Mouse (Mus musculus) forebrain, embryonic 14.5 days (tissue): ENCODE data around the gene Herc3. TPM values are rescaled to one million over a fixed set of nuclear protein-coding genes. Genes with fewer than 3 reads are reported as not detected.
A peak's percentile ranks its signal among the peaks of the same experiment; 100 is the strongest.

Source experiments
- ATAC-seq: fragments of 200-750 bp; cut with Nextera tagmentation; 2 replicates; pipeline ENCODE4 v1.8.0; 2017; ENCODE audit warnings: mild to moderate bottlenecking, moderate library complexity
- DNase-seq: peaks from one replicate; pipeline ENCODE4 v3.0.0-alpha.2; 2015; ENCODE audit warnings: low spot score
- H3K27ac ChIP-seq: fragments of 300-500 bp; sonication (generic); 2 replicates; pipeline ENCODE4 v1.5.1; 2014; ENCODE audit warnings: low read depth, mild to moderate bottlenecking, control low read depth, low read length, moderate library complexity
- H3K27me3 ChIP-seq: fragments of 300-500 bp; sonication (generic); replicated peaks from 2 replicates; pipeline ENCODE4 v1.6.1; 2014; ENCODE audit warnings: low read length, control low read depth, mixed read lengths; ENCODE audit not compliant: control insufficient read depth, insufficient read depth
- H3K36me3 ChIP-seq: fragments of 300-500 bp; sonication (generic); 2 replicates; pipeline ENCODE4 v1.6.1; 2014; ENCODE audit warnings: low read length, control low read depth; ENCODE audit not compliant: control insufficient read depth, insufficient read depth
- H3K4me1 ChIP-seq: fragments of 300-500 bp; sonication (generic); 2 replicates; pipeline ENCODE4 v1.6.1; 2014; ENCODE audit warnings: antibody characterized with exemption, low read length, control low read depth; ENCODE audit not compliant: control insufficient read depth, insufficient read depth
- H3K4me2 ChIP-seq: fragments of 300-500 bp; sonication (generic); 2 replicates; pipeline ENCODE4 v1.6.1; 2014; ENCODE audit warnings: mild to moderate bottlenecking, control low read depth, low read length
- H3K4me3 ChIP-seq: fragments of 300-500 bp; sonication (generic); 2 replicates; pipeline ENCODE4 v1.5.1; 2014; ENCODE audit warnings: low read depth, low read length, control low read depth
- H3K9ac ChIP-seq: fragments of 300-500 bp; sonication (generic); 2 replicates; pipeline ENCODE4 v1.6.1; 2014; ENCODE audit warnings: mild to moderate bottlenecking, low read length, control low read depth, moderate library complexity
- H3K9me3 ChIP-seq: fragments of 300-500 bp; sonication (generic); replicated peaks from 2 replicates; pipeline ENCODE4 v1.6.1; 2016; ENCODE audit warnings: low read length, control low read depth, mixed read lengths; ENCODE audit not compliant: control insufficient read depth
- WGBS: fragments of 180-500 bp; shearing (Covaris S2); extraction: QIAGEN DNeasy Blood & Tissue Kit; methylation state at CpG from one replicate; pipeline ENCODE4 v1.1.7; 2014; 5-methylcytosine and 5-hydroxymethylcytosine counted together
- polyA plus RNA-seq: library from polyadenylated mRNA; unstranded; fragments of >200 nt; fragmentation: Nextera tagmentation; extraction: Ambion mirVana; gene quantifications from 2 replicates; pipeline ENCODE4 v1.2.1, GENCODE M21; 2014

Herc3 gene
- polyA plus RNA-seq, 1 experiment from 2014 or later: 21.2 TPM

DNA sequence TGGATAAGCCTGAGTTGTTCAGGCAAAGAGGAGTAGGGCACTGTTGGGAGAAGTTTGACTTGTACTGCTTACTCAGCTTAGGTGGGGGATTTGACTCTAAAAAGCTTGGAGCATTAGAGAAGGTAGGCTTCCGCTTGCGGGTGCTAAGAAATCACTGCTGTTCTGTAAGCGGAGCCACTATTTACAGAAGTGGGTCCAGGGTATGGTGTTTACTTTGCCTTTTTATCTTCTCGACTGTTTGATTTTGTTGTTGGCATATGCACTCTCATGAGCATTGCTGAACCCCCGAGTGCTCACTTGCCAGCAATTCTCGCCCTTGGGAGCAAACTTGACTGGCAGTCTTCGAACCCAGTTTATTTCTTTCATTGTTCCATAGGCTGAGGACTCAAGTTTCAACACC lies 69.3 kb downstream of the Herc3 start:
- DNase-seq: no peak
- no peaks in the 10 kb centered on the region for H3K27me3 ChIP-seq
- H3K4me2 ChIP-seq: no peak overlapping the region
- 0 out of 2 replicates have a peak, but pooled peaks cover 2% of the 10 kb centered on the region for H3K36me3 ChIP-seq
- H3K4me1 ChIP-seq: peaks cover 6% of the 10 kb centered on the region
- WGBS: 90% methylated on average over 7 of the region's 7 CpGs
- no peak overlapping the region for H3K9ac ChIP-seq
- no peaks in the 10 kb centered on the region for H3K9me3 ChIP-seq
- H3K27ac ChIP-seq: no peak overlapping the region
- ATAC-seq: no peak
- H3K4me3 ChIP-seq: no peak overlapping the region

DNA sequence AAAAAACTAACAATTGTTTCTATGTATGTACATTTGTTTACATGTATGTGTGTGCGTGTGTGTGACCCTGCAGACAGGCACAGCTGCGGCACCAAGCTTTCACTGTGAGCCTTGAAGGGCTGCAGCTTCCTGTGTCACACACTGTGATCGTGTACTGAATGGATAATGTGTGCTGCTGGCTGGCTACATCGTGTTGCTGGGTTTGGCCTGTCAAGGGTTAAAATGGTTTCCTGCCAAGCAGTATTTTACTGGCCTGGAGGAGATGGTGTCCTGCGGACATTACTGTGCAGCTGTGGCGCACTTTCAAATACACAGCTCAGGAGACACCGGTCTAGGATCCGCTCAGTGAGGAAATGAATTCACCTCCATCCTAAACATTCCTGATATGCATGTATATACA lies 71.9 kb downstream of the Herc3 start:
- Histone ChIP-seq H3K4me2 (peak overlapping the region; percentile 29), H3K27ac (0 out of 2 replicates have a peak overlapping the region, but pooled peaks have one; percentile 11), H3K9ac (no peak overlapping the region), H3K4me1 (peaks cover 9% of the 10 kb centered on the region), H3K27me3 (no peaks in the 10 kb centered on the region), H3K9me3 (peaks cover 14% of the 10 kb centered on the region; the same call in 1 of the 2 replicates), H3K4me3 (no peak overlapping the region), H3K36me3 (no peaks in the 10 kb centered on the region)
- peak; percentile 88 for ATAC-seq
- DNase-seq: peak; percentile 89
- WGBS: 18% methylated on average over 8 of the region's 8 CpGs

- no peak for ATAC-seq
- DNase-seq: no peak
- Histone ChIP-seq H3K36me3 (no peaks in the 10 kb centered on the region), H3K27me3 (no peaks in the 10 kb centered on the region), H3K27ac (no peak overlapping the region), H3K4me3 (no peak overlapping the region), H3K4me2 (no peak overlapping the region), H3K9ac (no peak overlapping the region), H3K9me3 (peaks cover 14% of the 10 kb centered on the region; the same call in 1 of the 2 replicates), H3K4me1 (peaks cover 9% of the 10 kb centered on the region)
- WGBS: 52% methylated on average over 3 of the region's 3 CpGs
Measured at GRCm38 (mm10) chr6:58904551-58904950, 73.3 kb downstream of the Herc3 start.

DNA sequence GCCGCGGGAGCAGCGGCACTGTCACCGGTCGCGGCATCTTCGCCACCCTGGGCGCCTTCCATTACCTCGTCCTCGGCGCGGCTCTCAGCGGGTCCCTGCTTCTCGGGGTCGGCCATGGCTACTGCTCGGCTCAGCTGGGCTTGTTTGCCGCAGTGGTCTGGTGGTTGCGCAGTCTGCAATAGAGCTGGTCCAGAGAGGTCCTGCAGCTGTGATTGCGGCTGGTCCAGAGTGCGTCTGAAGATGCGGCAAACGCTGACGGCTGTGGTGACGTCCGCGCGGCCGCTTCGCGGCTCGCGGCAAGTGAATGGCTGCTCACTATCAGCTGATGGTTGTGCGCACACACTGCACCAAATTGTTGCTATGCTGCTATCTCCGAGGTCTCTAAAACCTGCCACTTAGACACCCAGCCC lies 75.6 kb downstream of the Herc3 start, which contains the start of gene Nap1l5:
Nap1l5 (minus strand) TSS at position 225 of the 410 bp plus-strand sequence.
- H3K27me3 ChIP-seq: no peaks in the 10 kb centered on the region
- H3K4me2 ChIP-seq: peak within 1 kb of the TSS; percentile 49
- WGBS: 41% methylated on average over 34 of the region's 34 CpGs
- H3K4me1 ChIP-seq: peaks cover 9% of the 10 kb centered on the region
- peaks cover 14% of the 10 kb centered on the region; the same call in 1 of the 2 replicates for H3K9me3 ChIP-seq
- H3K9ac ChIP-seq: peak within 1 kb of the TSS; percentile 52
- H3K4me3 ChIP-seq: peak within 1 kb of the TSS; percentile 42
- peak within 1 kb of the TSS; percentile 70; the same call in 1 of the 2 replicates for H3K27ac ChIP-seq
- peak; percentile 72 for DNase-seq
- H3K36me3 ChIP-seq: no peaks in the 10 kb centered on the region
- ATAC-seq: peak; percentile 87

- peak overlapping the region; percentile 42 for H3K4me3 ChIP-seq
- H3K9ac ChIP-seq: no peak overlapping the region; the same call in 1 of the 2 replicates
- no peaks in the 10 kb centered on the region for H3K27me3 ChIP-seq
- H3K9me3 ChIP-seq: peaks cover 14% of the 10 kb centered on the region; the same call in 1 of the 2 replicates
- H3K27ac ChIP-seq: no peak overlapping the region
- ATAC-seq (no peak), DNase-seq (no peak)
- WGBS: 65% methylated on average over 8 of the region's 8 CpGs
- H3K36me3 ChIP-seq: no peaks in the 10 kb centered on the region
- peaks cover 9% of the 10 kb centered on the region for H3K4me1 ChIP-seq
- peak overlapping the region; percentile 49 for H3K4me2 ChIP-seq
Measured at GRCm38 (mm10) chr6:58907336-58907735, 76.1 kb downstream of the Herc3 start.

DNA sequence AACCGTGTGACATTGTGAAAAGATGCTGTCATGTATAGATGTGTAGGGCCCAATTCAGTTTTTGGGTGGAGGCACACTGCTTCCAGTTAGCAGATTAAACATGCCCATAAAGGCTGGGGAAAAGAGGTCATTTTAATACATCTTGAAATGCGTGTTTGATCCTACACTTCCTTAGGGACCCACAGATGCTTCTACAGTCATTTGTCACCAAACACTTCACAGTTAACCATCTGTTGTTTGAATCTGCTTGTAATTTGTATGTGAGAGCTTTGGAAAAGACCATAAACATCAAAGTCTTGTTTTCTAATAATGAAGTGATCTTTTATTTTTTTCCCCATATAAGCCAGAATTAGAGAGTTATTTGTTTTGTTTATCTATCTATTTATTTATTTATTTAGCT lies 76.5 kb downstream of the Herc3 start:
- H3K4me1 ChIP-seq: peaks cover 9% of the 10 kb centered on the region
- no peak overlapping the region for H3K27ac ChIP-seq
- no peak overlapping the region for H3K4me3 ChIP-seq
- WGBS: 54% methylated on average over 2 of the region's 2 CpGs
- no peaks in the 10 kb centered on the region for H3K36me3 ChIP-seq
- H3K9me3 ChIP-seq: peaks cover 14% of the 10 kb centered on the region; the same call in 1 of the 2 replicates
- no peaks in the 10 kb centered on the region for H3K27me3 ChIP-seq
- H3K9ac ChIP-seq: no peak overlapping the region
- DNase-seq: peak; percentile 25
- H3K4me2 ChIP-seq: peak overlapping the region; percentile 49
- no peak for ATAC-seq

GRCm38 (mm10) chr6:58912842-58913241 lies 81.6 kb downstream of the Herc3 start:
- ATAC-seq: no peak

DNA sequence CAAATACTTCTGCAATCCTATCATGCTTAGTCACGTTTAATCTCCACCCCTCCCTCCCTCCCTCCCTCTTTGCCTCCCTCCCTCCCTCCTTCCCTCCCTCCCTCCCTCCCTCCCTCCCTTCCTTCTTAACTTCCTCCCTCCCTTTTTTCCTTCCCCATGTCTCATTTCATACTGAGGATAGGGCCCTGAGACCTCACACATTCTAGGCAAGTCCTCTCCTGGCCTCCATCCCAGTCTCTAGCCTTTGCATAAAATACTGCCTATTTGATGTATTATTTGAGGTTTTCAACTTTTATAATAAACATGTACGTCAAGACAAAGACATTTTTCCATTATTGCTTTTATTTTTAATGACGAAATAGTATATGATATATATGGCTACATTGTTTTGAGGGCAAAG lies 82.3 kb downstream of the Herc3 start:
- Histone ChIP-seq H3K4me3 (no peak overlapping the region), H3K36me3 (peaks cover 1% of the 10 kb centered on the region; the same call in 1 of the 2 replicates), H3K4me2 (no peak overlapping the region), H3K9me3 (no peaks in the 10 kb centered on the region), H3K27ac (no peak overlapping the region), H3K27me3 (no peaks in the 10 kb centered on the region), H3K4me1 (no peaks in the 10 kb centered on the region), H3K9ac (no peak overlapping the region)
- WGBS: 88% methylated on average over 3 of the region's 3 CpGs
- ATAC-seq (no peak), DNase-seq (no peak)

More at GRCm38 (mm10) chr6:58912842-58913241, 81.6 kb downstream of the Herc3 start:
- Histone ChIP-seq H3K4me3 (no peak overlapping the region), H3K36me3 (no peaks in the 10 kb centered on the region), H3K9ac (no peak overlapping the region), H3K4me1 (no peaks in the 10 kb centered on the region), H3K27ac (no peak overlapping the region), H3K4me2 (no peak overlapping the region), H3K27me3 (no peaks in the 10 kb centered on the region), H3K9me3 (no peaks in the 10 kb centered on the region)
- DNase-seq: no peak
- 87% methylated on average over 5 of the region's 5 CpGs for WGBS

DNA sequence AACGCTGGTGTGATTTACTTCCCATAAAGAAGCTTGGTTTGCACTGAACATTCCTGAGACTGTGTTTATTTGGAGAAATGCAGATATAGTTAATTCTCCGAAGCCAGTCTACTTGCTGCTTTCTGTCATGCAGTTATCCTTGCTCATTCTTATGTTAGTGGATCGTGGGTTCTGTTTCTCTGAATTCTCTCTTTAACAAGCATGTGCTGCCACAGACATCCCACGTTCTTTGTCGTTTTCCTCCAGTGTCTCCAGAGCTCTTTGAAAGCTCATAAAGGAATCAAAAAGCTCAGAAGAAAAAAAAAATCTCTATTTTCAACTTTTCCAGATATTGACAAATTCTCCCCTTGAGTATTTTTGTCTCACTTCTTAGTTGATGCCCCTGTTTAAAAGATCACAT lies 82.7 kb downstream of the Herc3 start:
- 87% methylated on average over 5 of the region's 5 CpGs for WGBS
- H3K36me3 ChIP-seq: peaks cover 3% of the 10 kb centered on the region; the same call in 1 of the 2 replicates
- no peak overlapping the region for H3K27ac ChIP-seq
- no peak overlapping the region for H3K9ac ChIP-seq
- H3K27me3 ChIP-seq: no peaks in the 10 kb centered on the region
- DNase-seq (no peak), ATAC-seq (no peak)
- no peaks in the 10 kb centered on the region for H3K9me3 ChIP-seq
- no peaks in the 10 kb centered on the region for H3K4me1 ChIP-seq
- H3K4me3 ChIP-seq: no peak overlapping the region
- H3K4me2 ChIP-seq: no peak overlapping the region
